Mouse (Mus musculus): ENCODE data around the gene Lhx6. TPM values are rescaled to one million over a fixed set of nuclear protein-coding genes. Genes with fewer than 3 reads are reported as not detected.

The Lhx6 gene
- polyA plus RNA-seq, 1 experiment from 2014 or later: 1.5 TPM

DNA sequence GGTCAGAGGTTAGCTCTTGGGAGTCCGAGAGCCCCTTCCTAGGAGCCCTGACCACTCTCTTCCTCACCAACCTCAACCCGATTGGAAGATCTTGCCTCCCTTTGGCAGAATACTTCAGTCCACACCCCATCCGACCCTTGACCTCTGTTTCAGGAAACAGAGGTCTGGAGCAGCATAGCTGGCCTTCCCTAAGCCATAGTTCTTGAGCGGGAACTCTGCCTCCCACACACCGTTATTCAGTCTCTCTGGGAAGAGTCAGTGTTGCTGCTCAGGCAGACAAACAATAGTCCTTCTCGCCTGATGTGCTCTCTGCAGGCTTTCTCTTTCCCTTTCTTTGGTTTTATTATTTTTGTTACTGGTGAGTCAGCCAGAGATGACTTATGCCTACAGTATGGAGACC lies 5.5 kb downstream of the Lhx6 start:
- Histone ChIP-seq H3K27me3 (ENCODE audit: control insufficient read depth, insufficient read depth, low read length) (peaks cover 83% of the 10 kb centered on the region), H3K9me3 (ENCODE audit: control insufficient read depth, low read depth, low read length) (no peaks in the 10 kb centered on the region), H3K27ac (ENCODE audit: low read length) (no peak overlapping the region), H3K4me1 (ENCODE audit: control insufficient read depth, insufficient read depth, low read length) (peaks cover 17% of the 10 kb centered on the region; the same call in 1 of the 2 replicates), H3K36me3 (ENCODE audit: control insufficient read depth, insufficient read depth, low read length) (no peaks in the 10 kb centered on the region), H3K4me3 (ENCODE audit: low read depth, low read length) (no peak overlapping the region), H3K4me2 (replicated peaks; ENCODE audit: low read depth, low read length) (no peak overlapping the region), H3K9ac (replicated peaks; ENCODE audit: low read depth, low read length) (no peak overlapping the region)
- no peak for ATAC-seq (ENCODE audit: insufficient number of reproducible peaks, insufficient read depth, low FRiP score, low read depth)
- WGBS: 18% methylated on average over 6 of the region's 6 CpGs

GRCm38 (mm10) chr2:36098021-36098420 lies 7.2 kb downstream of the Lhx6 start:
- H3K27ac ChIP-seq (ENCODE audit: low read length): no peak overlapping the region
- H3K9ac ChIP-seq (replicated peaks; ENCODE audit: low read depth, low read length): no peak overlapping the region
- no peaks in the 10 kb centered on the region for H3K36me3 ChIP-seq (ENCODE audit: control insufficient read depth, insufficient read depth, low read length)
- no peaks in the 10 kb centered on the region for H3K9me3 ChIP-seq (ENCODE audit: control insufficient read depth, low read depth, low read length)
- 4% methylated on average over 5 of the region's 5 CpGs for WGBS
- peaks cover 6% of the 10 kb centered on the region; the same call in 1 of the 2 replicates for H3K4me1 ChIP-seq (ENCODE audit: control insufficient read depth, insufficient read depth, low read length)
- no peak for ATAC-seq (ENCODE audit: insufficient number of reproducible peaks, insufficient read depth, low FRiP score, low read depth)
- H3K27me3 ChIP-seq (ENCODE audit: control insufficient read depth, insufficient read depth, low read length): peaks cover 88% of the 10 kb centered on the region
- H3K4me2 ChIP-seq (replicated peaks; ENCODE audit: low read depth, low read length): no peak overlapping the region
- H3K4me3 ChIP-seq (ENCODE audit: low read depth, low read length): no peak overlapping the region

- no peaks in the 10 kb centered on the region for H3K36me3 ChIP-seq (ENCODE audit: control insufficient read depth, insufficient read depth, low read length)
- H3K27ac ChIP-seq (ENCODE audit: low read length): no peak overlapping the region
- H3K4me1 ChIP-seq (ENCODE audit: control insufficient read depth, insufficient read depth, low read length): peaks cover under 1% of the 10 kb centered on the region; the same call in 1 of the 2 replicates
- no peaks in the 10 kb centered on the region for H3K9me3 ChIP-seq (ENCODE audit: control insufficient read depth, low read depth, low read length)
- no peak for ATAC-seq (ENCODE audit: insufficient number of reproducible peaks, insufficient read depth, low FRiP score, low read depth)
- no peak overlapping the region for H3K9ac ChIP-seq (replicated peaks; ENCODE audit: low read depth, low read length)
- H3K27me3 ChIP-seq (ENCODE audit: control insufficient read depth, insufficient read depth, low read length): peaks cover 84% of the 10 kb centered on the region
- 7% methylated on average over 18 of the region's 18 CpGs for WGBS
- no peak overlapping the region for H3K4me2 ChIP-seq (replicated peaks; ENCODE audit: low read depth, low read length)
- H3K4me3 ChIP-seq (ENCODE audit: low read depth, low read length): no peak overlapping the region
Measured at GRCm38 (mm10) chr2:36097129-36097815, 7.9 kb downstream of the Lhx6 start.

GRCm38 (mm10) chr2:36093914-36094475 lies 11.2 kb downstream of the Lhx6 start:
- Histone ChIP-seq H3K9me3 (ENCODE audit: control insufficient read depth, low read depth, low read length) (no peaks in the 10 kb centered on the region), H3K27me3 (ENCODE audit: control insufficient read depth, insufficient read depth, low read length) (peaks cover 76% of the 10 kb centered on the region), H3K4me3 (ENCODE audit: low read depth, low read length) (no peak overlapping the region), H3K36me3 (ENCODE audit: control insufficient read depth, insufficient read depth, low read length) (no peaks in the 10 kb centered on the region), H3K4me1 (ENCODE audit: control insufficient read depth, insufficient read depth, low read length) (no peaks in the 10 kb centered on the region), H3K9ac (replicated peaks; ENCODE audit: low read depth, low read length) (no peak overlapping the region), H3K27ac (ENCODE audit: low read length) (no peak overlapping the region), H3K4me2 (replicated peaks; ENCODE audit: low read depth, low read length) (no peak overlapping the region)
- no peak for ATAC-seq (ENCODE audit: insufficient number of reproducible peaks, insufficient read depth, low FRiP score, low read depth)
- 5% methylated on average over 31 of the region's 31 CpGs for WGBS

GRCm38 (mm10) chr2:36093301-36093700 lies 11.9 kb downstream of the Lhx6 start:
- Histone ChIP-seq H3K36me3 (ENCODE audit: control insufficient read depth, insufficient read depth, low read length) (no peaks in the 10 kb centered on the region), H3K4me2 (replicated peaks; ENCODE audit: low read depth, low read length) (no peak overlapping the region), H3K4me1 (ENCODE audit: control insufficient read depth, insufficient read depth, low read length) (no peaks in the 10 kb centered on the region), H3K27me3 (ENCODE audit: control insufficient read depth, insufficient read depth, low read length) (peaks cover 71% of the 10 kb centered on the region), H3K4me3 (ENCODE audit: low read depth, low read length) (no peak overlapping the region), H3K9ac (replicated peaks; ENCODE audit: low read depth, low read length) (no peak overlapping the region), H3K9me3 (ENCODE audit: control insufficient read depth, low read depth, low read length) (no peaks in the 10 kb centered on the region), H3K27ac (ENCODE audit: low read length) (no peak overlapping the region)
- WGBS: 24% methylated on average over 7 of the region's 7 CpGs
- no peak for ATAC-seq (ENCODE audit: insufficient number of reproducible peaks, insufficient read depth, low FRiP score, low read depth)

DNA sequence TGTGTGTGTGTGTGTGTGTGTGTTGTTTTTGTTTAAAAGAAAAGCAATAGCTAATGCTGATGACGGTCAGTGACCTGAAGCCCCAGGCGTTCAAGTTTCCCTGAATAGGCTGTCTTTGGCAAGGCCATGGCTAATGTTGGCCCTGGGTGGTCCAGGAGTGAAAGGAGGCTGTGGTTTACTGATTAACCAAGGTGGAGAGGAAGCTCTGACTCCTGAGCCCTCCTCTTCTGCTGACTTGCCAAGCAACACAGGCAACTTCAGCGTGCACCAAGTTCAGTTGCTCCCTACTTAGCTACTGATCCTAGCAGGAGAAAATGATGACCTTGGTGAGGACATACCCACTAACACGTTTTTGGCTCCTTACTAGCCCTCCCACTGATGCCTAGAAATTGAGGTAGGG lies 12.5 kb downstream of the Lhx6 start:
- H3K4me1 ChIP-seq (ENCODE audit: control insufficient read depth, insufficient read depth, low read length): no peaks in the 10 kb centered on the region
- peaks cover 67% of the 10 kb centered on the region for H3K27me3 ChIP-seq (ENCODE audit: control insufficient read depth, insufficient read depth, low read length)
- no peak overlapping the region for H3K4me2 ChIP-seq (replicated peaks; ENCODE audit: low read depth, low read length)
- H3K4me3 ChIP-seq (ENCODE audit: low read depth, low read length): no peak overlapping the region
- H3K27ac ChIP-seq (ENCODE audit: low read length): no peak overlapping the region
- no peak overlapping the region for H3K9ac ChIP-seq (replicated peaks; ENCODE audit: low read depth, low read length)
- H3K9me3 ChIP-seq (ENCODE audit: control insufficient read depth, low read depth, low read length): no peaks in the 10 kb centered on the region
- no peak for ATAC-seq (ENCODE audit: insufficient number of reproducible peaks, insufficient read depth, low FRiP score, low read depth)
- 13% methylated on average over 4 of the region's 4 CpGs for WGBS
- H3K36me3 ChIP-seq (ENCODE audit: control insufficient read depth, insufficient read depth, low read length): no peaks in the 10 kb centered on the region

DNA sequence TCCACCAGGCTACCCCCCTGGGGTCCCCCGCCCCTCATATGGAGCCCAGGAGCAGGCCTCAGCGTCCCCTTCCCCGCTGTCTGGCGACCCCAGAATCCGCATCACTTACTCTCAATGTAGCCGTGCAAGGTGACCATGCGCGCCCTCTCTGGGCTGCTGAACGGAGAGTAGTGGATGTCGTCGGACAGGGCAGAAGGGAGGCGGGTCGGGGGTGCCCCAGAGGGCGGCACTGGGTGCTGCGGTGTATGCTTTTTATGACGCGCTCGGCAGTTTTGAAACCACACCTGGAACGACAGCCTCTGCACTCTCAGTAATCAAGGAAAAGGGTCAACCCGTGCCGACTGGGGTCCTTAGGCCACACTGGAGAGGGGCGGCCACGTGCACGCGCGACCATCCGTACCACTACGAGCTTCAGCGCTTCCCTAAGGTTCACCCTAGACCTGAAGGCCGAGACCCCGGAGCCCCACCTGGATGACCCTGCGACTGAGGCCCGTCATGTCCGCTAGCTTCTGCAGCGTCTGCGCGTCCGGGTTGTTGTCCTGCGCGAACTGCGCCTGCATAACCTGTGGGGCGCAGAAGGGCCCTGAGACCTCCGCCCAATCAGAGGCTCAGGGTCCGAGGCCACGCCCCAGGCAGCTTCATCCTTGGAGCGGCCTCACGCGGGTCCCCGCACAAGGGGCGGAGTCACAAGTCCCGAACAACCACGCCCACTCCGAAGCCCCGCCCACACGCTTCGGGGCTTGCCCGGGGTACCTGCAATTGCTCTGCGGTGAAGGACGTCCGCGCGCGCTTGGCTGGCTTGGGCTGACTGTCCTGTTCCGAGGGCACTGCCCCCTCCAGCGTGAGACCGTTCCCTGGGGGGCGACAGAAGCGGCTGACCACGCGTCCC lies 14.1 kb downstream of the Lhx6 start:
- Histone ChIP-seq H3K27ac (ENCODE audit: low read length) (no peak overlapping the region), H3K9ac (replicated peaks; ENCODE audit: low read depth, low read length) (no peak overlapping the region), H3K4me2 (replicated peaks; ENCODE audit: low read depth, low read length) (peak overlapping the region; percentile 76), H3K27me3 (ENCODE audit: control insufficient read depth, insufficient read depth, low read length) (peaks cover 66% of the 10 kb centered on the region), H3K4me3 (ENCODE audit: low read depth, low read length) (peak overlapping the region; percentile 38), H3K9me3 (ENCODE audit: control insufficient read depth, low read depth, low read length) (no peaks in the 10 kb centered on the region), H3K36me3 (ENCODE audit: control insufficient read depth, insufficient read depth, low read length) (no peaks in the 10 kb centered on the region), H3K4me1 (ENCODE audit: control insufficient read depth, insufficient read depth, low read length) (no peaks in the 10 kb centered on the region)
- peak; percentile 84 for ATAC-seq (ENCODE audit: insufficient number of reproducible peaks, insufficient read depth, low FRiP score, low read depth)
- 2% methylated on average over 70 of the region's 70 CpGs for WGBS

DNA sequence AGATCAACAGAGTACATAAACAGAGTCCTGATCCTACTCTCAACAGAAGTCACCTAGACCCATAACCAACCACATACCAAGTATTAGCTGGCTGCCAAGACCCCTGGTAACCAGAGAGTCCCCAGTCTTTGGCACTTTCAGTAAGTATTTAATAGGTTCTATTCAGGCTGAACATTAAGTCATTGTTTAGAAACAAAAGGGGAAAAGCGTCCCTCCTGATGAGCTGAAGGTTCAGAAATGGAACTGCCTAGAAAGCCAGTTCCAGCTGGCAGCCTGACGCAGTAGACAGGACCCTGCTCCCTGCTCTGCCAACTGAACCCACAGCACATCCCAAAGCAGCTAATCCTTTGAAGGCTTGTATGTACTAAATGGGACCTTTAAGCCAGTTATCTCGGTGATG lies 16.0 kb downstream of the Lhx6 start:
- H3K9me3 ChIP-seq (ENCODE audit: control insufficient read depth, low read depth, low read length): no peaks in the 10 kb centered on the region
- H3K27me3 ChIP-seq (ENCODE audit: control insufficient read depth, insufficient read depth, low read length): peaks cover 47% of the 10 kb centered on the region
- ATAC-seq (ENCODE audit: insufficient number of reproducible peaks, insufficient read depth, low FRiP score, low read depth): no peak
- H3K9ac ChIP-seq (replicated peaks; ENCODE audit: low read depth, low read length): no peak overlapping the region
- H3K4me1 ChIP-seq (ENCODE audit: control insufficient read depth, insufficient read depth, low read length): no peaks in the 10 kb centered on the region
- no peaks in the 10 kb centered on the region for H3K36me3 ChIP-seq (ENCODE audit: control insufficient read depth, insufficient read depth, low read length)
- 51% methylated on average over 3 of the region's 3 CpGs for WGBS
- H3K4me2 ChIP-seq (replicated peaks; ENCODE audit: low read depth, low read length): no peak overlapping the region
- H3K27ac ChIP-seq (ENCODE audit: low read length): no peak overlapping the region
- no peak overlapping the region for H3K4me3 ChIP-seq (ENCODE audit: low read depth, low read length)

All from stomach, embryonic 14.5 days (tissue).